Mouse (Mus musculus) hindbrain, embryonic 15.5 days (tissue): ENCODE measurements around the gene Rasef. TPM values are rescaled to one million over a fixed set of nuclear protein-coding genes. Genes with fewer than 3 reads are reported as not detected.
"Not testable (repeated sequence)": the region's sequence is repeated elsewhere in the genome, so short reads cannot be mapped to it uniquely, and the experiment has no call there.

Experiments used
- ATAC-seq: fragments of 200-750 bp; cut with Nextera tagmentation; 2 replicates; pipeline ENCODE4 v1.8.0; 2017; ENCODE audit warnings: low read depth, moderate number of reproducible peaks, moderate TSS enrichment; ENCODE audit not compliant: low FRiP score
- H3K27ac ChIP-seq: fragments of 300-500 bp; sonication (generic); replicated peaks from 2 replicates; pipeline ENCODE4 v1.5.1; 2015; ENCODE audit warnings: mild to moderate bottlenecking, inconsistent platforms
- H3K27me3 ChIP-seq: fragments of 300-500 bp; sonication (generic); 2 replicates; pipeline ENCODE4 v1.6.1; 2015; ENCODE audit warnings: control low read depth, inconsistent platforms
- H3K36me3 ChIP-seq: fragments of 300-500 bp; sonication (generic); 2 replicates; pipeline ENCODE4 v1.6.1; 2015; ENCODE audit warnings: control low read depth, inconsistent platforms
- H3K4me1 ChIP-seq: fragments of 300-500 bp; sonication (generic); replicated peaks from 2 replicates; pipeline ENCODE4 v1.6.1; 2015; ENCODE audit warnings: control low read depth, inconsistent platforms
- H3K4me2 ChIP-seq: fragments of 300-500 bp; sonication (generic); 2 replicates; pipeline ENCODE4 v1.6.1; 2015; ENCODE audit warnings: moderate library complexity, mild to moderate bottlenecking, inconsistent platforms
- H3K4me3 ChIP-seq: fragments of 300-500 bp; sonication (generic); 2 replicates; pipeline ENCODE4 v1.5.1; 2015; ENCODE audit warnings: mild to moderate bottlenecking, inconsistent platforms
- H3K9ac ChIP-seq: fragments of 300-500 bp; sonication (generic); 2 replicates; pipeline ENCODE4 v1.6.1; 2015; ENCODE audit warnings: inconsistent platforms
- H3K9me3 ChIP-seq: fragments of 300-500 bp; sonication (generic); 2 replicates; pipeline ENCODE4 v1.6.1; 2016; ENCODE audit warnings: control low read depth, inconsistent platforms
- WGBS: fragments of 180-500 bp; shearing (Covaris S2); methylation state at CpG from one replicate; pipeline ENCODE4 v1.1.7; 2015; 5-methylcytosine and 5-hydroxymethylcytosine counted together
- polyA plus RNA-seq: library from polyadenylated mRNA; unstranded; fragments of >200 nt; fragmentation: Nextera tagmentation; extraction: Ambion mirVana; gene quantifications from 2 replicates; pipeline ENCODE4 v1.2.1, GENCODE M21; 2015

Rasef gene
- polyA plus RNA-seq, 1 experiment from 2014 or later: 0.32 TPM

- no peaks in the 10 kb centered on the region for H3K27me3 ChIP-seq
- no peaks in the 10 kb centered on the region for H3K9me3 ChIP-seq
- H3K27ac ChIP-seq: no peak overlapping the region
- ATAC-seq: no peak
- no peaks in the 10 kb centered on the region for H3K4me1 ChIP-seq
- 90% methylated on average over 5 of the region's 5 CpGs for WGBS
- H3K36me3 ChIP-seq: no peaks in the 10 kb centered on the region
- H3K4me3 ChIP-seq: no peak overlapping the region
- no peak overlapping the region for H3K9ac ChIP-seq
- H3K4me2 ChIP-seq: no peak overlapping the region
These were observed 42.6 kb downstream of the Rasef start for GRCm38 (mm10) chr4:73748219-73748618.

GRCm38 (mm10) chr4:73739439-73739838, 51.4 kb downstream of the Rasef start:
- H3K27ac ChIP-seq: no peak overlapping the region
- ATAC-seq: no peak

GRCm38 (mm10) chr4:73719819-73720218, 71.0 kb downstream of the Rasef start:
- no peaks in the 10 kb centered on the region for H3K36me3 ChIP-seq
- no peak overlapping the region for H3K4me3 ChIP-seq
- no peak overlapping the region for H3K4me2 ChIP-seq
- ATAC-seq: no peak
- H3K9me3 ChIP-seq: no peaks in the 10 kb centered on the region
- H3K4me1 ChIP-seq: no peaks in the 10 kb centered on the region
- no peak overlapping the region for H3K9ac ChIP-seq
- H3K27me3 ChIP-seq: no peaks in the 10 kb centered on the region
- H3K27ac ChIP-seq: no peak overlapping the region

More at GRCm38 (mm10) chr4:73739439-73739838, 51.4 kb downstream of the Rasef start:
- no peak overlapping the region for H3K4me3 ChIP-seq
- H3K36me3 ChIP-seq: no peaks in the 10 kb centered on the region
- H3K9ac ChIP-seq: no peak overlapping the region
- 91% methylated on average over 3 of the region's 3 CpGs for WGBS
- H3K4me1 ChIP-seq: no peaks in the 10 kb centered on the region
- H3K4me2 ChIP-seq: no peak overlapping the region
- no peaks in the 10 kb centered on the region for H3K27me3 ChIP-seq
- H3K9me3 ChIP-seq: no peaks in the 10 kb centered on the region

- no peaks in the 10 kb centered on the region for H3K36me3 ChIP-seq
- ATAC-seq: no peak
- H3K27me3 ChIP-seq: no peaks in the 10 kb centered on the region
- WGBS: 91% methylated on average over 1 of the region's 1 CpGs
- H3K9me3 ChIP-seq: no peaks in the 10 kb centered on the region
- no peaks in the 10 kb centered on the region for H3K4me1 ChIP-seq
- H3K4me3 ChIP-seq: no peak overlapping the region
- no peak overlapping the region for H3K4me2 ChIP-seq
- no peak overlapping the region for H3K27ac ChIP-seq
- no peak overlapping the region for H3K9ac ChIP-seq
These were observed 72.0 kb downstream of the Rasef start for GRCm38 (mm10) chr4:73718761-73719160.

- H3K4me2 ChIP-seq, H3K27me3 ChIP-seq, H3K9ac ChIP-seq, H3K4me3 ChIP-seq, H3K9me3 ChIP-seq, ATAC-seq, H3K36me3 ChIP-seq, H3K27ac ChIP-seq, H3K4me1 ChIP-seq: not testable (repeated sequence)
- 78% methylated on average over 1 of the region's 4 CpGs for WGBS
These were observed 107.6 kb downstream of the Rasef start, which contains the start of gene Gm428 for GRCm38 (mm10) chr4:73683216-73683615. Gene Gm428 (plus strand): TSS chr4:73683516.

GRCm38 (mm10) chr4:73668054-73668453, 122.7 kb downstream of the Rasef start, which contains the start of gene Gm11239:
Gene Gm11239 (plus strand): TSS chr4:73668354.
- WGBS: no CpG with 5 or more reads among the region's 4 CpGs
- not testable (repeated sequence) for H3K36me3 ChIP-seq

More at GRCm38 (mm10) chr4:73668054-73668453, 122.7 kb downstream of the Rasef start, which contains the start of gene Gm11239:
- not testable (repeated sequence) for ATAC-seq, H3K4me2 ChIP-seq, H3K9ac ChIP-seq, H3K4me1 ChIP-seq, H3K27ac ChIP-seq, H3K4me3 ChIP-seq, H3K9me3 ChIP-seq, H3K27me3 ChIP-seq

Other genes with a start within 250 kb of the Rasef start
- gene Gm11238, start 183.1 kb downstream of the Rasef start, polyA plus RNA-seq: not detected in 2 replicates
- gene Gm11237, start 168.0 kb downstream of the Rasef start, polyA plus RNA-seq: not detected in 2 replicates
- not detected in 2 replicates for gene Gm11236, start 152.9 kb downstream of the Rasef start, polyA plus RNA-seq
- gene Gm11239, start 122.6 kb downstream of the Rasef start, polyA plus RNA-seq: not detected in 2 replicates
- gene Gm428, start 107.5 kb downstream of the Rasef start, polyA plus RNA-seq: not detected in 2 replicates
- gene Gm11758, start 85.3 kb upstream of the Rasef start, polyA plus RNA-seq: not detected in 2 replicates
- not detected in 2 replicates for gene Gm11757, start 100.1 kb upstream of the Rasef start, polyA plus RNA-seq
- not detected in 2 replicates for gene Gm13871, start 115.0 kb upstream of the Rasef start, polyA plus RNA-seq
- gene Gm11756, start 129.8 kb upstream of the Rasef start, polyA plus RNA-seq: not detected in 2 replicates
- not detected in 2 replicates for gene 2310002L09Rik, start 159.9 kb upstream of the Rasef start, polyA plus RNA-seq
- gene Frmd3, start 222.4 kb upstream of the Rasef start, polyA plus RNA-seq: 32.4 and 34.7 TPM in 2 replicates